Mouse (Mus musculus): ENCODE results near the gene Sh3bp4. TPM values are rescaled to one million over a fixed set of nuclear protein-coding genes. Genes with fewer than 3 reads are reported as not detected.

Sh3bp4 gene
- polyA plus RNA-seq, 1 experiment from 2014 or later, result 7.6 TPM

DNA sequence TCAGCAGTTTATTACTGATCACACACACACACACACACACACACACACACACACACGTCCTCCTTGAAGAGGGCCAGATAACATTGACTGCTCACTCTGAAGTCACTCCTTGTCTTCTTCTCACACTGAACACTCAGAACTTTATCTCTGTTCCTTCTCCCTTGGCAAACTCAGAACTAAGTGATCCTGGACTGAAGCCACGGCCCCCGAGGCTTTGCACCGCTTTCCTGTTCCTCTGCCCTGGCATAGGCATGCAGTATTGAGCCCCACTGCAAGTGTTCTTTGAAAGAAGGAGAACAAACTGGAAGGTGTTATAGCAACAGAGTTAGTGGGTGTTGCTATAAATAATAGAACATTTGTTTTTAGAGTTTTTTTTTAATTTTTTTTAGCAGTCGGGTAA lies 68.1 kb downstream of the Sh3bp4 start:
- no peaks in the 10 kb centered on the region; the same call in 1 of the 2 replicates for H3K4me1 ChIP-seq (replicated peaks; ENCODE audit: control insufficient read depth, insufficient read depth)
- no peaks in the 10 kb centered on the region for H3K27me3 ChIP-seq (ENCODE audit: control insufficient read depth, insufficient read depth, low read length)
- no peak for TF ChIP-seq CTCF (IDR thresholded peaks at IDR 0.05; ENCODE audit: low read depth)
- WGBS, result 41% methylated on average over 5 of the region's 5 CpGs
- no peak overlapping the region for H3K9ac ChIP-seq (ENCODE audit: low read length)
- H3K4me2 ChIP-seq (replicated peaks; ENCODE audit: low read depth), result no peak overlapping the region
- no peaks in the 10 kb centered on the region for H3K9me3 ChIP-seq (ENCODE audit: control insufficient read depth, low read length)
- DNase-seq (ENCODE audit: low spot score) (peak; percentile 48), ATAC-seq (ENCODE audit: low FRiP score, low TSS enrichment) (0 out of 2 replicates have a peak, but pooled peaks have one; percentile 27)
- no peak overlapping the region for H3K4me3 ChIP-seq (ENCODE audit: low read depth, low read length)
- peaks cover 3% of the 10 kb centered on the region; the same call in 1 of the 2 replicates for H3K36me3 ChIP-seq (ENCODE audit: control insufficient read depth, insufficient read depth, low read length)
- H3K27ac ChIP-seq (replicated peaks), result no peak overlapping the region

DNA sequence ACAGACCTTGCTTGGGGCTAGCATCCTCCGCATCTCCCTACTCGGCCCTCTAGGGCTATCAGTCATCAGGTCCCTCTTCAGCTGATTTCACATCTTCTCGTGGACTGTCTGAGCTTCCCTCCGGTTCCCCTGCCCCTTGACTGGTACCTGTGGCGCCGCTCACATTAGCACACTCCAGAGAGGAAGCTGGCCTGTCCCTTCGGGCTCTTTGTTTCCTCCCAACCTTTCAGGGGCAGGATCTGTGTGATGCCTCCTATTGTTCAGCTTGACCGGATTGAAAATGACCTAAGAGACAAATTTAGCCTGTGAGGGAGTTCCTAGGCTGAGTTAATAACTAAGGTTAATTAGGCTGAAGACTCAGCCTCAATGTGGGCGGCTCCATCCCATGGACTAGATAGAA lies 69.9 kb downstream of the Sh3bp4 start:
- Histone ChIP-seq H3K4me1 (replicated peaks; ENCODE audit: control insufficient read depth, insufficient read depth) (no peaks in the 10 kb centered on the region; the same call in 1 of the 2 replicates), H3K9me3 (ENCODE audit: control insufficient read depth, low read length) (no peaks in the 10 kb centered on the region), H3K27ac (replicated peaks) (no peak overlapping the region), H3K27me3 (ENCODE audit: control insufficient read depth, insufficient read depth, low read length) (no peaks in the 10 kb centered on the region), H3K9ac (ENCODE audit: low read length) (no peak overlapping the region), H3K36me3 (ENCODE audit: control insufficient read depth, insufficient read depth, low read length) (peaks cover 11% of the 10 kb centered on the region; the same call in 1 of the 2 replicates), H3K4me2 (replicated peaks; ENCODE audit: low read depth) (no peak overlapping the region), H3K4me3 (ENCODE audit: low read depth, low read length) (no peak overlapping the region)
- ATAC-seq (ENCODE audit: low FRiP score, low TSS enrichment) (no peak), DNase-seq (ENCODE audit: low spot score) (no peak)
- 93% methylated on average over 9 of the region's 9 CpGs for WGBS
- TF ChIP-seq CTCF (IDR thresholded peaks at IDR 0.05; ENCODE audit: low read depth), result no peak
- TF ChIP-seq EP300 (optimal IDR thresholded peaks at IDR 0.05), result no peak

DNA sequence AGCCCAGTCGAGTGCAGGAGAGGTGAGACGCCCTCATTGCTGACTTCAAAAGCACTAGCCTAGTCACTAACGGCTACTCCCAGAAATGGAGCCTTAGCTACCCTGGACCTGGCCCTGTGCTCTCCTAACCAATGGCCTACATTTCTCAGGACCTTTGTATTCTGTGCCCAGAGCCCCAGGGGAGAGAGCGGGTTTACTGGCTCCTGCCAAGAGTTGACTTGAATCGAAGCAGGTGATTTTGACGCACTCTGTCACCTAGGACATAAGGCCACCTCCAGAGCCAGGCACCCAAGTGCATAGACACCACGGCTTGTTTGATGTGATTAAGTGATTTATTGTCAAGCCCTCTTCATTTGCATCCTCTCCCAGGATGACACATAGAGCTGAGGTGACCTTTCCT lies 80.9 kb downstream of the Sh3bp4 start:
- peaks cover 12% of the 10 kb centered on the region; the same call in 1 of the 2 replicates for H3K36me3 ChIP-seq (ENCODE audit: control insufficient read depth, insufficient read depth, low read length)
- no peaks in the 10 kb centered on the region for H3K9me3 ChIP-seq (ENCODE audit: control insufficient read depth, low read length)
- no peak overlapping the region for H3K4me2 ChIP-seq (replicated peaks; ENCODE audit: low read depth)
- WGBS, result 76% methylated on average over 7 of the region's 7 CpGs
- no peaks in the 10 kb centered on the region for H3K4me1 ChIP-seq (replicated peaks; ENCODE audit: control insufficient read depth, insufficient read depth)
- DNase-seq (ENCODE audit: low spot score), result no peak
- H3K9ac ChIP-seq (ENCODE audit: low read length), result no peak overlapping the region
- no peaks in the 10 kb centered on the region for H3K27me3 ChIP-seq (ENCODE audit: control insufficient read depth, insufficient read depth, low read length)
- ATAC-seq (ENCODE audit: low FRiP score, low TSS enrichment), result no peak
- no peak for TF ChIP-seq CTCF (IDR thresholded peaks at IDR 0.05; ENCODE audit: low read depth)
- H3K27ac ChIP-seq (replicated peaks), result no peak overlapping the region
- no peak overlapping the region for H3K4me3 ChIP-seq (ENCODE audit: low read depth, low read length)

DNA sequence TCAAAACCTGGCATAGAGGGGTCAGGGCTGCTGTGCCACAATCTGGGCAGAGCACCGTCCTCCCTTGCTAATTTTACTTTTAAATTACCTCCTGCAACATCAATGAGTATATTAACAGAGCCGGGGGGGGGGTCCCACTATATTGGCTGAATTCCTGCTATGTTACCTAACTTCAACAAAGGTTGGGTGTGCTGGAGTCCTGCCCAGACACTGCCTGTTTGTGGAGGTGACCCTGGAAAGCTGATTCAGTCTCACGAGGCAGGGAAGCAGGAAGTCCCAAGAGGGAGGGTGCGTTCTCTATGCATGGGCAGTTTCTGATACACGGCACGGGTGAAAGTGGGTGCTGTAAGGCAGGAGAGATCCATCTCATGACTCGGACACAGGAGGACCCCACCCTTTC lies 82.4 kb downstream of the Sh3bp4 start:
- 0 out of 2 replicates have a peak, but pooled peaks cover 9% of the 10 kb centered on the region for H3K36me3 ChIP-seq (ENCODE audit: control insufficient read depth, insufficient read depth, low read length)
- 49% methylated on average over 7 of the region's 7 CpGs for WGBS
- H3K9ac ChIP-seq (ENCODE audit: low read length), result no peak overlapping the region
- no peak overlapping the region for H3K27ac ChIP-seq (replicated peaks)
- ATAC-seq (ENCODE audit: low FRiP score, low TSS enrichment) (peak; percentile 53; the same call in 1 of the 2 replicates), DNase-seq (ENCODE audit: low spot score) (peak; percentile 33)
- no peaks in the 10 kb centered on the region for H3K27me3 ChIP-seq (ENCODE audit: control insufficient read depth, insufficient read depth, low read length)
- no peak overlapping the region for H3K4me2 ChIP-seq (replicated peaks; ENCODE audit: low read depth)
- no peak for TF ChIP-seq CTCF (IDR thresholded peaks at IDR 0.05; ENCODE audit: low read depth)
- no peak for TF ChIP-seq EP300 (optimal IDR thresholded peaks at IDR 0.05)
- no peaks in the 10 kb centered on the region for H3K4me1 ChIP-seq (replicated peaks; ENCODE audit: control insufficient read depth, insufficient read depth)
- H3K4me3 ChIP-seq (ENCODE audit: low read depth, low read length), result no peak overlapping the region
- H3K9me3 ChIP-seq (ENCODE audit: control insufficient read depth, low read length), result no peaks in the 10 kb centered on the region

DNA sequence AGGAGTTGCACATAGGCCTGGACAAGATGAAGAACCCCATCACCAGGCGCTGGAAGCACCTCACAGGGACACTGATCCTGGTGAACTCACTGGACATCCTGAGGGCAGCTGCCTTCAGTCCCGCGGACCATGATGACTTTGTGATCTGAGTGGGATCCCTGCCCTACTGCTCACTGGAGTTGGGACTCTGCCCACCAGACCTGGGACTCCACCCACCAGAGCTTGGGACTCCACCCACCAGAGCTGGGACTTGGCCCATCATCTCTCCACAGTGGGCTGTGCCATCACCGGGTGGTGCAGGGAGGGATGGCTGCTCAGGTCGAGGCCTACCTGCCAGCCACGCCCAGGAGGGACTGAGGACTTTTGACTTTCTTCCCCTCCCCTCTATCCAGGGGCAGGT lies 83.0 kb downstream of the Sh3bp4 start:
- H3K27me3 ChIP-seq (ENCODE audit: control insufficient read depth, insufficient read depth, low read length), result no peaks in the 10 kb centered on the region
- no peak overlapping the region for H3K4me3 ChIP-seq (ENCODE audit: low read depth, low read length)
- H3K4me1 ChIP-seq (replicated peaks; ENCODE audit: control insufficient read depth, insufficient read depth), result no peaks in the 10 kb centered on the region
- H3K9me3 ChIP-seq (ENCODE audit: control insufficient read depth, low read length), result no peaks in the 10 kb centered on the region
- no peak for TF ChIP-seq EP300 (optimal IDR thresholded peaks at IDR 0.05)
- no peak overlapping the region for H3K9ac ChIP-seq (ENCODE audit: low read length)
- ATAC-seq (ENCODE audit: low FRiP score, low TSS enrichment), result no peak
- 0 out of 2 replicates have a peak, but pooled peaks cover 9% of the 10 kb centered on the region for H3K36me3 ChIP-seq (ENCODE audit: control insufficient read depth, insufficient read depth, low read length)
- WGBS, result 79% methylated on average over 6 of the region's 6 CpGs
- no peak overlapping the region for H3K4me2 ChIP-seq (replicated peaks; ENCODE audit: low read depth)
- no peak overlapping the region for H3K27ac ChIP-seq (replicated peaks)
- no peak for DNase-seq (ENCODE audit: low spot score)

DNA sequence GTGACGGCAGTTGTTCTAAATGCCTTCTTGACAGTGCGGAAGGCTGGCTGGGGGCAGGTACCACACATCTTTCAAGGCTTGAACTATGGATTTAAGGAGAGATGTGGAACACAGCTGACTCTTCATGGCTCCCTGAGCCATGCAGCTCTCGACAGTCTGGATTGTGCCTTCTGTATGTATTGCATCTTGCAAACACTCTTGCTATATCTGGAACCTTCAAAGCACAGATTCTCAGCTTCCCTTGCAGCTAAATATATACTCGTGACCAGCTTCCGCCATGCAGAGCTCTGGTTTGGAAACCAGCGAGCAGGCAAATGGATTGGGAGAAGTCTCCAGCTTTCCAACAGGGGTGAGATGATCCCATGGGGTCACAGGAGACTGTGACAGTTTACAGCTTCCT lies 93.3 kb downstream of the Sh3bp4 start:
- TF ChIP-seq EP300 (optimal IDR thresholded peaks at IDR 0.05), result no peak
- no peak for TF ChIP-seq CTCF (IDR thresholded peaks at IDR 0.05; ENCODE audit: low read depth)
- no peak overlapping the region for H3K9ac ChIP-seq (ENCODE audit: low read length)
- DNase-seq (ENCODE audit: low spot score), result no peak
- H3K36me3 ChIP-seq (ENCODE audit: control insufficient read depth, insufficient read depth, low read length), result no peaks in the 10 kb centered on the region
- no peaks in the 10 kb centered on the region for H3K27me3 ChIP-seq (ENCODE audit: control insufficient read depth, insufficient read depth, low read length)
- H3K9me3 ChIP-seq (ENCODE audit: control insufficient read depth, low read length), result no peaks in the 10 kb centered on the region
- no peak for ATAC-seq (ENCODE audit: low FRiP score, low TSS enrichment)
- H3K27ac ChIP-seq (replicated peaks), result no peak overlapping the region
- 93% methylated on average over 6 of the region's 6 CpGs for WGBS
- H3K4me3 ChIP-seq (ENCODE audit: low read depth, low read length), result no peak overlapping the region
- no peak overlapping the region for H3K4me2 ChIP-seq (replicated peaks; ENCODE audit: low read depth)
- no peaks in the 10 kb centered on the region for H3K4me1 ChIP-seq (replicated peaks; ENCODE audit: control insufficient read depth, insufficient read depth)

Measured in stomach, postnatal 0 days (tissue).